Mouse (Mus musculus) large intestine, adult 2 months (tissue): ENCODE measurements at regions not wholly inside any gene's neighbourhood (a gene's known extent, or its start where the extent isn't known, plus 50 kb on each side); places are given as distances from the start of the nearest gene placed in this dataset.
A peak's percentile ranks its signal among the peaks of the same experiment; 100 is the strongest.
"Not testable (repeated sequence)": the region's sequence is repeated elsewhere in the genome, so short reads cannot be mapped to it uniquely, and the experiment has no call there.

Experiments used
- DNase-seq: peaks from one replicate; pipeline ENCODE4 v3.0.0-alpha.2; 2012; ENCODE audit warnings: low read depth, low spot score
- WGBS: fragments of 180-500 bp; shearing (Covaris S2); methylation state at CpG from one replicate; pipeline ENCODE4 v1.1.7; 2018; 5-methylcytosine and 5-hydroxymethylcytosine counted together

- DNase-seq, result no peak
- WGBS, result 44% methylated on average over 2 of the region's 2 CpGs
Measured at GRCm38 (mm10) chr12:16380346-16380745, 230.4 kb downstream of the Lpin1 start.

GRCm38 (mm10) chr12:16379415-16379814, 231.4 kb downstream of the Lpin1 start:
- no peak for DNase-seq
- 76% methylated on average over 2 of the region's 2 CpGs for WGBS

- DNase-seq, result no peak
- WGBS, result 88% methylated on average over 3 of the region's 3 CpGs
Measured at GRCm38 (mm10) chr12:16378501-16378900, 232.3 kb downstream of the Lpin1 start.

- no peak for DNase-seq
- WGBS, result 74% methylated on average over 4 of the region's 4 CpGs
Measured at GRCm38 (mm10) chr12:16374331-16374996, 236.3 kb downstream of the Lpin1 start.

- no peak for DNase-seq
- 40% methylated on average over 7 of the region's 7 CpGs for WGBS
Measured at GRCm38 (mm10) chr12:16370061-16370460, 240.7 kb downstream of the Lpin1 start.

- DNase-seq, result peak; percentile 21
Measured at GRCm38 (mm10) chr12:16362341-16362740, 248.4 kb downstream of the Lpin1 start.

- DNase-seq, result no peak
- WGBS, result 15% methylated on average over 1 of the region's 1 CpGs
Measured at GRCm38 (mm10) chr12:16358831-16359230, 251.9 kb downstream of the Lpin1 start.

- no peak for DNase-seq
- 82% methylated on average over 1 of the region's 1 CpGs for WGBS
Measured at GRCm38 (mm10) chr12:16354711-16355110, 256.1 kb downstream of the Lpin1 start.

GRCm38 (mm10) chr12:16351751-16352150, 259.0 kb downstream of the Lpin1 start:
- DNase-seq, result no peak

- DNase-seq, result no peak
Measured at GRCm38 (mm10) chr12:16349310-16349709, 261.5 kb downstream of the Lpin1 start.

GRCm38 (mm10) chr12:16344021-16344420, 266.7 kb downstream of the Lpin1 start:
- WGBS, result 77% methylated on average over 3 of the region's 3 CpGs
- no peak for DNase-seq

GRCm38 (mm10) chr12:16342030-16342429, 268.7 kb downstream of the Lpin1 start:
- WGBS, result 53% methylated on average over 2 of the region's 2 CpGs
- DNase-seq, result not testable (repeated sequence)

- WGBS, result 88% methylated on average over 3 of the region's 3 CpGs
- no peak for DNase-seq
Measured at GRCm38 (mm10) chr12:16331456-16331855, 279.3 kb downstream of the Lpin1 start.

- 60% methylated on average over 2 of the region's 2 CpGs for WGBS
- DNase-seq, result no peak
Measured at GRCm38 (mm10) chr12:16329129-16329528, 281.6 kb downstream of the Lpin1 start.

- WGBS, result 70% methylated on average over 9 of the region's 9 CpGs
Measured at GRCm38 (mm10) chr12:16320536-16321402, 290.0 kb downstream of the Lpin1 start.

GRCm38 (mm10) chr12:16308101-16308500, 302.7 kb downstream of the Lpin1 start:
- 81% methylated on average over 3 of the region's 3 CpGs for WGBS
- DNase-seq, result no peak

More at GRCm38 (mm10) chr12:16320536-16321402, 290.0 kb downstream of the Lpin1 start:
- no peak for DNase-seq

- DNase-seq, result no peak
- WGBS, result 79% methylated on average over 9 of the region's 9 CpGs
Measured at GRCm38 (mm10) chr12:16304701-16305377, 305.9 kb downstream of the Lpin1 start.

- 77% methylated on average over 5 of the region's 5 CpGs for WGBS
- DNase-seq, result no peak
Measured at GRCm38 (mm10) chr12:16285061-16285460, 325.7 kb downstream of the Lpin1 start.

- WGBS, result 74% methylated on average over 2 of the region's 2 CpGs
- DNase-seq, result no peak
Measured at GRCm38 (mm10) chr12:16279146-16279545, 331.6 kb downstream of the Lpin1 start.

GRCm38 (mm10) chr12:16277567-16278332, 333.0 kb downstream of the Lpin1 start:
- WGBS, result 81% methylated on average over 4 of the region's 4 CpGs
- no peak for DNase-seq
